In the genomic region with DNA sequence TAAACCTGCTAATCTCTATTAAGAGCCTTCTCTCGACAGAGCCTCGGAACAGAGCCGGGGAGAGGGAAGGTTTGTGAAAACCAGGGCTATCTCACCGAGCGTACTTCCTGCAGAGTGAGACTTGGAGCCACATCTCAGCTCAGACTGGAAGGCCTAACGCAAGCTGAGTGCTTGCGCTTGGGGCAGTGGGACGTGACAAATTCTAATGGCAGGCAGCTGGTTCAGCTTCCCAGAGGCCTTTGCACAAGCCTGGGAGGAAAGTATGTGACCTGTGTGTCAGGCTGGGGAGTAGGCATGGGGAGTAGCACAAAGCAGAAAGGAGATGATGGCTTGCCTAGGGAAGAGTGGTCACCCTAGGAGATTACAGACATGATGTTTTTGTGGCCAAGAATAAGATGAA, we compare ENCODE assay signal across 11 mouse cellular contexts.
"Had no signal": no experiment of that assay in that cellular context is flagged by ENCODE, and none has a peak within 500 bp of the region (broad histone marks: within the 10 kb centered on the region; RNA-seq: fewer than 3 reads in every experiment).

No protein-coding gene starts in this region.

- H3K27ac ChIP-seq: limb, embryonic 13.5 days; liver, embryonic 14.5 days; midbrain, embryonic 13.5 days; neural tube, embryonic 13.5 days had no signal

- H3K9me3 ChIP-seq: limb, embryonic 13.5 days; midbrain, embryonic 13.5 days; neural tube, embryonic 13.5 days had no signal

- H3K36me3 ChIP-seq: limb, embryonic 13.5 days; midbrain, embryonic 13.5 days; neural tube, embryonic 13.5 days had no signal

- H3K4me2 ChIP-seq: limb, embryonic 13.5 days; midbrain, embryonic 13.5 days; neural tube, embryonic 13.5 days had no signal

- DNase-seq: kidney, adult 8-10 months; left cerebral cortex, postnatal 4 days; lung, adult 18-20 months; right cerebral cortex, postnatal 4 days; spleen, adult 18-20 months; thymus, adult 2 months; thymus, postnatal 25 days had no signal

- ATAC-seq: midbrain, embryonic 13.5 days had no signal

- H3K9ac ChIP-seq: limb, embryonic 13.5 days; liver, embryonic 14.5 days; midbrain, embryonic 13.5 days; neural tube, embryonic 13.5 days had no signal

- H3K4me1 ChIP-seq: limb, embryonic 13.5 days had no signal

- H3K4me3 ChIP-seq: limb, embryonic 13.5 days; midbrain, embryonic 13.5 days; neural tube, embryonic 13.5 days had no signal

- H3K27me3 ChIP-seq: limb, embryonic 13.5 days; midbrain, embryonic 13.5 days; neural tube, embryonic 13.5 days had no signal
